Mouse (Mus musculus) hindbrain, embryonic 16.5 days (tissue): ENCODE data around the gene Sipa1l2. TPM values are rescaled to one million over a fixed set of nuclear protein-coding genes. Genes with fewer than 3 reads are reported as not detected.

Source experiments
- ATAC-seq: fragments of 200-750 bp; cut with Nextera tagmentation; 2 replicates; pipeline ENCODE4 v1.8.0; 2017; ENCODE audit warnings: moderate TSS enrichment, moderate library complexity
- H3K27ac ChIP-seq: fragments of 300-500 bp; sonication (generic); 2 replicates; pipeline ENCODE4 v1.5.1; 2014; ENCODE audit warnings: low read depth, mild to moderate bottlenecking, control low read depth, low read length, moderate library complexity
- H3K27me3 ChIP-seq: fragments of 300-500 bp; sonication (generic); replicated peaks from 2 replicates; pipeline ENCODE4 v1.6.1; 2014; ENCODE audit warnings: low read length; ENCODE audit not compliant: control insufficient read depth, insufficient read depth
- H3K36me3 ChIP-seq: fragments of 300-500 bp; sonication (generic); 2 replicates; pipeline ENCODE4 v1.6.1; 2014; ENCODE audit warnings: mild to moderate bottlenecking, low read length, moderate library complexity, mixed read lengths; ENCODE audit not compliant: control insufficient read depth, insufficient read depth
- H3K4me1 ChIP-seq: fragments of 300-500 bp; sonication (generic); 2 replicates; pipeline ENCODE4 v1.6.1; 2014; ENCODE audit warnings: low read depth, low read length; ENCODE audit not compliant: control insufficient read depth, insufficient read depth
- H3K4me2 ChIP-seq: fragments of 300-500 bp; sonication (generic); 2 replicates; pipeline ENCODE4 v1.6.1; 2014; ENCODE audit warnings: mild to moderate bottlenecking, low read length, control low read depth, moderate library complexity
- H3K4me3 ChIP-seq: fragments of 300-500 bp; sonication (generic); 2 replicates; pipeline ENCODE4 v1.5.1; 2014; ENCODE audit warnings: mild to moderate bottlenecking, low read length, control low read depth, moderate library complexity
- H3K9ac ChIP-seq: fragments of 300-500 bp; sonication (generic); 2 replicates; pipeline ENCODE4 v1.6.1; 2014; ENCODE audit warnings: low read depth, mild to moderate bottlenecking, control low read depth, low read length, moderate library complexity
- H3K9me3 ChIP-seq: fragments of 300-500 bp; sonication (generic); 2 replicates; pipeline ENCODE4 v1.6.1; 2014; ENCODE audit warnings: mild to moderate bottlenecking, low read length, moderate library complexity; ENCODE audit not compliant: control insufficient read depth
- WGBS: fragments of 180-500 bp; shearing (Covaris S2); extraction: QIAGEN DNeasy Blood & Tissue Kit; methylation state at CpG from one replicate; pipeline ENCODE4 v1.1.7; 2014; 5-methylcytosine and 5-hydroxymethylcytosine counted together
- polyA plus RNA-seq: library from polyadenylated mRNA; unstranded; fragments of >200 nt; fragmentation: Nextera tagmentation; extraction: Ambion mirVana; gene quantifications from 2 replicates; pipeline ENCODE4 v1.2.1, GENCODE M21; 2015

Gene Sipa1l2
- polyA plus RNA-seq, 1 experiment from 2014 or later = 15.9 TPM

DNA sequence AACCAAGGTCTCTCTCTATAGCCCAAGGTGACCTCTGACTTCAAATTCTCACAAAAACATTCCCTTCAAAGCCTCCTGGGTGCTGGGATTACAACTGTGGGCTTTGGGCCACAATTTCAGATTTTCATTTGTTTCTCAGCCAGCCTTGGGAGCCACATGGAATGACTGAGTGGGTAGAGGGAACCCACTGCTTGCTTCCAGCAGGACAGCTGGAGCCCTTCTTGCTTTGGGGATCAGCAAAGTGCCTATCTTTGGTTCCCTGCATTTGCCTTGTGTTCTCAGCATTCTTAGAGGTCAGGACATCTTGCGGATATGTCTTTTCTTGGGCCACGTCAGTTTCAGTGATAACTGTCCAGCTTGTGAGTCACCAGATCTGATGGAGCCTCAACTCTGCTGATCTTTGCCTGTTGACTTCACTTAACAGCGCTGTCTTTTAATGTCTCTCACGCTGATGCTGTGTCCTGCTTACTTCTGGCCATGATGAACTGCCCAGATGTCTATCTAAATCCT, 38.2 kb upstream of the Sipa1l2 start:
- Histone ChIP-seq H3K9ac (no peak overlapping the region), H3K27me3 (no peaks in the 10 kb centered on the region), H3K27ac (no peak overlapping the region), H3K4me1 (no peaks in the 10 kb centered on the region), H3K36me3 (no peaks in the 10 kb centered on the region), H3K4me2 (no peak overlapping the region), H3K9me3 (no peaks in the 10 kb centered on the region), H3K4me3 (no peak overlapping the region)
- ATAC-seq = no peak
- WGBS = 88% methylated on average over 4 of the region's 4 CpGs

DNA sequence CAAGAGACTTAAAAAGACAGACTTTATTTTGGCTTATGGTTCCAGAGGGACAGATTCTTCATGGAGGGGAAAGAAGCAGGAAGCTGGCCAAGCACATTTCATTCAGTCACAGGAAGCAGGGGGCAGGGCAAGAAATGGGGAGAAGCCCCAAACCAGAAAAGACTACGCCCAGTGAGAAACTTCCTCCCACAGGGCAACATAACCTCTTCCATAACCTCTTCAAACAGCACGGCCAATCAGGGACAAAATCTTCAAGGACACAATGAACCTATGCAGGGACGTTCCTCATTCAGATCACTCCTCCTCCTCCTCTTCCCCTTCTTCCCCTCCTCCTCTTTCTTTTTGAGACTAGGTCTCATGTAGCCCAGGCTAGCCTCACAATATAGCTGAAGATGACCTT, 37.3 kb upstream of the Sipa1l2 start:
- H3K4me1 ChIP-seq = no peaks in the 10 kb centered on the region
- H3K9ac ChIP-seq = no peak overlapping the region
- no peak overlapping the region for H3K4me2 ChIP-seq
- H3K9me3 ChIP-seq = no peaks in the 10 kb centered on the region
- H3K27ac ChIP-seq = no peak overlapping the region
- WGBS = 88% methylated on average over 3 of the region's 3 CpGs
- no peaks in the 10 kb centered on the region for H3K36me3 ChIP-seq
- no peak overlapping the region for H3K4me3 ChIP-seq
- no peaks in the 10 kb centered on the region for H3K27me3 ChIP-seq
- ATAC-seq = no peak

DNA sequence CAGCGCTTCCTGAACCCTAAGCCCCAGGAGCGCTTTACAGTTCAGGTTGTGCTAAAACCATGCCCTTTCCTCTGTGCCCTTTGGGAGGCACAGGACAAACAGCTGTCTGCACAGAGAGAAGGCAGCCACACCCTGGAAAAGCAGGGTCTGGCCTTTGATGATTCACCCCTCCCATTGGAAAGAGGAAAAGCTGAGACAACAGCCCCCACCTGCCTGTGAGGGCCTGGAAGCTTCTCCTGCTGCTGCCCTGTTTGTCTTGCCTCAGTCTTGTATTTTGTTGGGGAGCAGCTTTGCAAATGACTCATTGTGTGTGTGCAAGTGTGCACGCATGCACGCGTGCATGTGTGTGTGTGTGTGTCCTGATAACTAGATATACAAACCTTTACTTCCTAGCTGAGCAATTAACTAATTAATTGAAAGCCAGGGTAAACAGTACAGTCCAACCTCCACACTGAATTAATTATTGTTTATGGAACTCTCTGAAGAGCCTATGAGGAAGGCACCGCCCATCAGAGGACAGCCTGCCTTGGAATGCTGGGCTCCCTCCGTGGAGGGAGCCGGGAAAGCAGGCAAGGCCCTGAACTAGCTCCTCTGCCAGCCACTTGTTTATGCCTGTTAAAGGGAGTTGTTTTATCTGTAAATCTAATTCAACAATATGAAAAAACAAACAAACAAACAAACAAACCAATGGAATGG, 35.4 kb upstream of the Sipa1l2 start:
- H3K27ac ChIP-seq = no peak overlapping the region

DNA sequence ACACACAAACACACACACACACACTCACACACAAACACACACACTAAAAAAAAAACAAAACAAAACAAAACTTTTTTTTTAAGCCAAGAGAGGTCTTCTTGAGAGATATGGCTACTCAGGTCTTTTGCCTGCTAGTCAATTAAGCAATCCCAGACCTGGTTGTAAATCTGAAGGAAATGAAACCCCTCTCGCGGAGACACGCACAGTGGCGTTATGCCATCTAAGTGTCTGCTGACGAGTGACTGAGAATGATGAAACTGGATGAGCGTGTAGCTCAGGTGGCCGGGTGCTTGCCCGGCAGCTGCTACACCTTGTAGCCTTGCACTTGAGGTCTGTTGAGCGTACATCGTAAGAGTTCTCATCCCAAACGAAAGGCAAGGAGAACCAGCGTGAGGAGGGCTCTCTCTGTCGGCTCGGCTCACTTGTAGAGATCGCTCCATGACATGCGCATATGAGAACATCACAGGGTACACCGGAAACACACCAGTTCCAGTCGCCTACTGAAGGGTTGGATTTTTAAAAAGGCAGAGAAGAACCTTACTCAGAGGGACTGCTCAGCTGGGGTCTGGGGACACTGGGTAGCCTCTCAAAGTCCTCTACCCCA, 34.7 kb upstream of the Sipa1l2 start:
- no peak for ATAC-seq
- Histone ChIP-seq H3K4me3 (no peak overlapping the region), H3K27me3 (no peaks in the 10 kb centered on the region), H3K4me1 (no peaks in the 10 kb centered on the region), H3K9ac (no peak overlapping the region), H3K36me3 (no peaks in the 10 kb centered on the region), H3K4me2 (no peak overlapping the region), H3K27ac (no peak overlapping the region), H3K9me3 (no peaks in the 10 kb centered on the region)
- WGBS = 87% methylated on average over 18 of the region's 18 CpGs

More for the DNA sequence above, 35.4 kb upstream of the Sipa1l2 start:
- no peak overlapping the region for H3K4me3 ChIP-seq
- H3K4me2 ChIP-seq = no peak overlapping the region
- no peak for ATAC-seq
- H3K9ac ChIP-seq = no peak overlapping the region
- H3K27me3 ChIP-seq = no peaks in the 10 kb centered on the region
- no peaks in the 10 kb centered on the region for H3K9me3 ChIP-seq
- WGBS = 71% methylated on average over 8 of the region's 8 CpGs
- H3K36me3 ChIP-seq = no peaks in the 10 kb centered on the region
- no peaks in the 10 kb centered on the region for H3K4me1 ChIP-seq

DNA sequence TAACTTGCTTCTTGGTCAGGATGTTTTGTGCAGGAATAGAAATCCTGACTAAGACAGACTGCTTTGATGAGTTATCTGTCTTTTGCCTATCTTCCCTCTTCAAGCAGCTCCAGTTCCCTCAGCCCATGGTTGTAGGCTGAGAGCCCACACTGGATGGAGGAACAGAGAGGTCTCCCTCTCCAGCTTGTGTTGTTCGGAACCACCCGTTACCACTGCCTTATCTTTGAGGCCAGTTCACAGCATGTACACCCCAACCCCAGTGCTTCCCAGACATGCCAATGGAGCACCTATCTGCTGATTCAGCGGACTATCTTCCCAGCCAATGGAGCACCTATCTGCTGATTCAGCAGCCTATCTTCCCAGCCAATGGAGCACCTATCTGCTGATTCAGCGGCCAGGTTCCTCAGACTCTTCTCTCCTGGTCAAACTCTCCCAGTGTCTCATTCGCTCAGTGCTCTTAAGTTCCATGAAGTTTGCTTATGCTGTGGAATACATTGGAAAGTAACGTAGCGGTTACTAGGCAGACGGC, 33.8 kb upstream of the Sipa1l2 start:
- no peaks in the 10 kb centered on the region for H3K36me3 ChIP-seq
- no peak overlapping the region for H3K4me2 ChIP-seq
- no peak overlapping the region for H3K27ac ChIP-seq
- H3K27me3 ChIP-seq = no peaks in the 10 kb centered on the region
- no peaks in the 10 kb centered on the region for H3K9me3 ChIP-seq
- no peak overlapping the region for H3K9ac ChIP-seq
- no peak overlapping the region for H3K4me3 ChIP-seq
- no peak for ATAC-seq
- H3K4me1 ChIP-seq = no peaks in the 10 kb centered on the region
- WGBS = 87% methylated on average over 8 of the region's 8 CpGs

DNA sequence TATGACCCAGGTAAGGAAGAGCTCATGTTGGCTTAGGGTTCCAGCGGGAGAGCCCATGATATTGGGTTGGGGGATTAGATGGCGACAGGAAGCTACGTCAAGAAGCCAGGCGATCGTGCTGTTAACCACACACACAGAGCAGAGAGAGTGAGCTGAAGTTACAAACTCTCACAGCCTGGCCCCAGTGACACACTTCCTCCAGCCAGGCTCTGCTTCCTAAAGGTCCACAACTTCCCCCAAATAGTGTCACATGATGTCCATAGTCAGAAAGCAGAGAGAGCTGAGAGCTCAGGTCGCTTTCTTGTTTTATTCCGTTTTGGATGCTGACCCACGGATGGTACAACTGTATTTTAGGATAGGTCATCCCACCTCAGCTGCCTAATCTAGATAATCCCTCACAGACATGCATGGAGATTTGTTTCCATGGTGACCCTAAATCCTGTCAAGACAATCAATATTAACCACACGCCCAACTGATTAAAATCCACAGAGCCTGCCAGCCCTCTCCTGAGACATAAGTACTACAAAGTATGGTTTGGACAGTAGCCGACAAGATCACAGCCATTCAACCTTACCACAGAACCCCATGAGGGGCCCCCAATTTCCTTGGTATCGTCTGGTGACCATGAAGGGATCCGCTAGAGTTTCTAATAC, 30.6 kb upstream of the Sipa1l2 start:
- H3K27ac ChIP-seq = no peak overlapping the region
- no peaks in the 10 kb centered on the region for H3K36me3 ChIP-seq
- no peak for ATAC-seq
- no peaks in the 10 kb centered on the region for H3K27me3 ChIP-seq
- WGBS = 84% methylated on average over 12 of the region's 12 CpGs
- H3K4me2 ChIP-seq = no peak overlapping the region
- no peak overlapping the region for H3K9ac ChIP-seq
- H3K4me3 ChIP-seq = no peak overlapping the region
- H3K4me1 ChIP-seq = no peaks in the 10 kb centered on the region
- no peaks in the 10 kb centered on the region for H3K9me3 ChIP-seq

DNA sequence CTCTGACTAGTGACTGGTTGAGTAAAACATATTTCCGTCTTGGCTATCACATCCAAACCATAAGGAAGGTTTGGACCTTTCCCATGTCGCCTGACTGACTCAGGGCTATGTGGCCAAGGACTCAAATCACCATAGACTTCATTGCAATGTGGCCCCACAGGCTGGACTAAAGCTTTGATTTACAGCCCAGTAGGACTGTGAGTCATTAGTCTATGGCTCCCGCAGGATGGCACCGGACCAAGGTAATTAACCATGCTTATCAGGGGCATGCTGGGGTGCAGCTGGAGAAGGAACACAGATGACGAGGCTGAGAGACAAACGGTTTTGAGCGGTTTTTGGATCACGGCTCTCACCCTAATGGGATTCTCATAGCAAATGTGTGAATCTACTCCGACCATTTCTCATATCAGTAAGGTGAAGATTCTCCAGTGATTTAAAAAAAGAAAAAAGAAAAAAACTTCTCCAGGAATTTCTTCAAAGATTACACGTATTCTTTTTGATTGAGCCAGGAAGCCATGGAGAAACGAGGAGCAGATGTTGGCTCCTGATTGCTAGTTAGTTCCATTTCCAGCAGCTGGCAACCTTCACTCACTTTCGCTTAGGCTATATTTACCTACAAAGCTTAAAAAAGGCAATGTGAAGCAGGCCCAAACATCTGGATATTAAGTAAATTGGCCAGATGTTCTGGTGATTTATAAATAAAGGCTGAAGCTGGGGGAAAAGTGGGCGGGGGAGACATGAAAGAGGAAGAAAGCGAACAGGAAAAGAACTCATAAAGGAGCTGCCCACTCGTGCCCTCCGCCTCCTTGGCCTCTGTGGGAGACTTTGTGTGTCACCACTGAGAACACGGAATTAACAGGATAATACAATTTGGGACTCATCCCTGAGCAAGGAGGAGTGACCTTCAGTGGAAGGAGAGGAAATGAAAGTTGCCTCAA, 26.2 kb upstream of the Sipa1l2 start:
- Histone ChIP-seq H3K4me3 (no peak overlapping the region), H3K4me2 (no peak overlapping the region), H3K36me3 (no peaks in the 10 kb centered on the region), H3K4me1 (no peaks in the 10 kb centered on the region), H3K9me3 (no peaks in the 10 kb centered on the region), H3K27ac (no peak overlapping the region), H3K27me3 (no peaks in the 10 kb centered on the region), H3K9ac (no peak overlapping the region)
- ATAC-seq = peak; percentile 63; the same call in 1 of the 2 replicates
- WGBS = 42% methylated on average over 17 of the region's 17 CpGs

DNA sequence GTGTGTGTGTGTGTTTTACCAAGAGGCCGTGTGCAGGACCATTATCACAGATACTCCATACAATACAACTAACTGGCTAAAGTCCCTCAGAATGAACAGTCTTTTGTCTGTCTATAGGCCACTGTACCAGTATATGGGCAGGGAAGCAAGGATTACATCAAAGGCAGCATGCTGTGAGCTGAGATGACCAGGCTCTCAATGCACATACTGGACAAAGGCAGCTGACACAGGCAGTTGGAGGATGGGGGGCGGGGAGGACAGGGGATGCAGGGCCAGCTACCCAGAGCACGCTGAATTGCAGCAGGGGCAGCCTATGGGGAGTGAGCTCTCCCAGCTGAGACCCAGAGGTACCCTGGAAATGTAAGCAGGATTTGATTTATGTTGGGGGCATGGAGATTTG, 20.8 kb upstream of the Sipa1l2 start:
- no peak overlapping the region for H3K9ac ChIP-seq
- 0 out of 2 replicates have a peak, but pooled peaks have one; percentile 40 for ATAC-seq
- H3K27ac ChIP-seq = no peak overlapping the region
- H3K4me3 ChIP-seq = no peak overlapping the region
- no peaks in the 10 kb centered on the region for H3K36me3 ChIP-seq
- no peak overlapping the region for H3K4me2 ChIP-seq
- WGBS = 20% methylated on average over 3 of the region's 3 CpGs
- H3K27me3 ChIP-seq = no peaks in the 10 kb centered on the region
- peaks cover 3% of the 10 kb centered on the region; the same call in 1 of the 2 replicates for H3K4me1 ChIP-seq
- H3K9me3 ChIP-seq = no peaks in the 10 kb centered on the region
